Mouse (Mus musculus) liver (tissue): ENCODE data around the gene Gm11099.

ENCODE experiments used
- DNase-seq: peaks from one replicate; pipeline ENCODE4 v3.0.0-alpha.2; 2020; ENCODE audit warnings: mixed read lengths

The Gm11099 gene

GRCm38 (mm10) chr2:58859134-58859533, at the start of gene Gm11099:
TSS of gene Gm11099 (plus strand) at chr2:58859434.
- DNase-seq: no peak

GRCm38 (mm10) chr2:58812941-58813340, 46.3 kb upstream of the Gm11099 start:
- DNase-seq: no peak

- no peak for DNase-seq
Measured at GRCm38 (mm10) chr2:58828910-58829600, 30.2 kb upstream of the Gm11099 start.

- DNase-seq: no peak
Measured at GRCm38 (mm10) chr2:58829981-58830742, 29.1 kb upstream of the Gm11099 start.

DNA sequence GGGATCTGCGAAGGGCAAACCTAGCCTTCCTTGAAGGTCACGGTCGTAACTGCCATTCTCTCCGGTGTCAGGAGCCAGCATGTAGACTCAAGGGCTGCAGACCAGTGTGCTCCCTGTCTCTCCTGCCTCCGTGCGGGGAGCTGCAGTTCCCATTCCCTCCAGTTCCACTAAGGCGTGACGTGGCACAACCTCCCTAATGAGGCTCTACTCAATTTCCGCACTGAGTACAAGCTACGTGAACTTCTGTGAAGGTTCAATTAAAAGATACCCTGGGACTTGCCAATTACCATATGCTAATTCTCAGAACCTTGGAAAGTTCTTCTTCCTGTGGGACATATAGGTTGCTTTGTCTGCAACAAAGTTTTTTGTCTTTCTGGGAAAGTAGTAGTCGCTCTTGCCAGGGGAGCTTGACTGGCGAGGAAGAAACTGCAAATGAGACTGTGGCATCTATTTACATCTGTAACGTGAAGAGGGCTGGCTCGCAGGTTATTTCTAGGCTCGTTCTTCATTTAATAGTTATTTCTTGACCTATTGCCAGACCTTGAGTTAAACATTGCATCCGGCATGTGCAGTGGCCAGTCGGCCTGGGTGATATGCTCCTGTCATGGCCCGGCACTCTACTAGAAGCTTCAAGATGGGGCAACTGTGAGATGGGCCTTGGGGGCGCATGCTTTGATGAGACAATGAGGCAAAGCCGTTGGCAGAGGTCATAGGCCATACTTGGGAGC, 26.8 kb upstream of the Gm11099 start:
- DNase-seq: no peak

GRCm38 (mm10) chr2:58841021-58841420, 18.2 kb upstream of the Gm11099 start:
- no peak for DNase-seq

- no peak for DNase-seq
Measured at GRCm38 (mm10) chr2:58842443-58842842, 16.8 kb upstream of the Gm11099 start.

- no peak for DNase-seq
Measured at GRCm38 (mm10) chr2:58844499-58844898, 14.7 kb upstream of the Gm11099 start.

- no peak for DNase-seq
Measured at GRCm38 (mm10) chr2:58879876-58880275, 20.6 kb downstream of the Gm11099 start.

- no peak for DNase-seq
Measured at GRCm38 (mm10) chr2:58905057-58905456, 45.8 kb downstream of the Gm11099 start.

- no peak for DNase-seq
Measured at GRCm38 (mm10) chr2:58906814-58907516, 47.7 kb downstream of the Gm11099 start.

DNA sequence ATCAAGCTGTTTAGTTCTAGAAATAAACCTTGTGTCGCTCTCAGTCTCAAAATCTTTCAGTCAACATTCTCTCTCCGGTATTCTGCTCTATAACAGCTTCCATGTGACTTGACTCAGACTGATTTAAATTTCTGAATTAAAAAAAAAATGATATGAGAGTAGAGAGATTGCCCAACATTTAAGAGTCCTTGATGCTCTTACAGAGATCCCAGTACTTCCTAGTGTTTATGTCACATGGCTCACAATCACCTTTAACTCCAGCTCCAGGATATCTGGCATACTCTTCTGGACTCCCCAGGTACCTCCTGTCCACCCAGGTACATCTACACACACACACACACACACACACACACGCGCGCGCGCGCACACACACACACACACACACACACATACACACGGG, 53.1 kb downstream of the Gm11099 start:
- DNase-seq: no peak

GRCm38 (mm10) chr2:58918351-58918750, 59.1 kb downstream of the Gm11099 start:
- no peak for DNase-seq

- DNase-seq: no peak
Measured at GRCm38 (mm10) chr2:58925551-58925950, 66.3 kb downstream of the Gm11099 start.

DNA sequence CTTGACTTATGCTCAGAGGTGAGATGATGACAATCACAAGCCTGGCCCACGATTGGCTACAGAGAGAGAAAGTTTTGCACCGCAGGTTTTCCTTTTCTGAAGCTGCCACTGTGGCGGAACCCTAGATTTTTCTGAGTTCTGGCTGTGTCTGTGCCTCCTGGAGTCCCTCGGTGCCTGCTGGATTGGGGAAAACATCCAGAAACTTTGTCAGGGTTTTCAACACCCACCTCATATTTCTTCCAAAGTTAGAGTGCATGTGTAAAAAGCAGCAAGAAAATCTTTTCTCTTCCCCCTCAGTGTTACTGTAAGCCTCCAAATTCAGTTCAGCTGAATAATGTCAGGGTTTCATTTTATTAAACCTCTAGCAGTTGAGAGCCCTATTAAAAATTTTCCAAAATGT, 82.1 kb downstream of the Gm11099 start:
- no peak for DNase-seq

DNA sequence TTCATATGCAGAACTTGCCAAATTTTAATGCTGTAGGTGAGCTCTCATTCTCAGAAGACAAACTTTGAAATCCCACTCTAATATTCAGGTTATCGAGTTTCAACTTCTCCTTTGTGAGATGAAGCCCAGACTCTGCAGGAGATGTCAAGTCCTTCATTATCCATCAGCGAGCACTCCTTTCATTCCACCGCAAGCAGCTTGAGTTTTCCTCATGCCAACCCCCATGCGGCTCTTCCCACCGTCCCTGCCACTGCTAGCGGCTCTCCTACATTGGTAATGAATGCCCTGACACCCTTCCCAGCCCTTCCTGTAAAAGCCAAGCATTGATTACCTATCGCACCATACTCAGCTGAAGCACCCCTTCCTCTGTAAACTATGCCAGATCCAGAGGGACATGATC, 89.6 kb downstream of the Gm11099 start:
- DNase-seq: no peak

DNA sequence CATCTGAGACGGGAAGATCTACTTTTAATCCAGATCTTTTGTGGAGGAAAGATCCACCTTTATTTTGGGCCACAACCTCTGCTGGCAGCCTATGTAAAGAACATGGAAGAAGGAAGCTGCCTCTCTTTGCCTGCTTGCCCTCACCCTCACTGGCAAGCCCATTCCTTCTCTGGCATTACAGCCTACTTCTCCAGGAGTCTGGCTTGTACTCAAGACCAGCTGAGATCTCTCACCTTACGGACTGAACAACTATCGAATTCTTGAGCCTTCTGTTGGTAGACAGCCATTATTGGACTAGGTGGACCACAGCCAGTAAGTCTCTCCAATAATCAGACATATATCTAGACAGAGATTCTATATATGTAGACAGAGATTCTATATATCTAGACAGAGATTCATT, 92.9 kb downstream of the Gm11099 start:
- no peak for DNase-seq

GRCm38 (mm10) chr2:58956351-58956750, 97.1 kb downstream of the Gm11099 start:
- no peak for DNase-seq

- DNase-seq: no peak
Measured at GRCm38 (mm10) chr2:58956770-58957300, 97.6 kb downstream of the Gm11099 start.
